24 mouse cellular contexts compared by ENCODE assay signal in the genomic region with DNA sequence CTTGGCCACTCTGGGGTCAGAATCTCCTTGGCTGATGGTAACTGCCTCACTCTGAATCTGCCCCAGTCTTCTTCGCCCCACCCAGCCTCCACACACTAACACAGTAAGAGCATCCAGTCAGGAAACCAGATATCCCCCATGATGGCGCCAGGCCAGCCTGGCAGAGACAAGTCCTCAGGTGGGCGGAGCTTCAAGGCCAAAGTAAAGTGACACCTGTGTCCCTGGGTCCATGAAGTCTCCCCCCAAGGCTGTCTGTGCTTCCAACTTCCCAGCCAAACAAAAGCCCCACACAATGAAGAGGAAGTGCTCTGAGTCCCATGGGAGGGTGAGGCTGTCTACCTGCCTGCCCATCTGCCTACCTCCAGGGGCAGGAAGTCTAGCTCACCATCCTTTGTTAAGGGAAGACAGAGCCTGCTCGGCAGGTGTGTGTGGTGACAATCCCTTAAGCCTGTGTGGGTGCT. TPM values are rescaled to one million over a fixed set of nuclear protein-coding genes. Genes with fewer than 3 reads are reported as not detected.
DNase-seq lines count a peak whose midpoint lies in the region; TF ChIP-seq lines count a peak whose summit lies in the region.
"Had no signal": no experiment of that assay in that cellular context is flagged by ENCODE, and none has a peak within 500 bp of the region (broad histone marks: within the 10 kb centered on the region; RNA-seq: fewer than 3 reads in every experiment).

No protein-coding gene starts in this region.

- no peak overlapping the region for H3K27ac ChIP-seq in gastrocnemius, adult 2 months
- H3K27ac ChIP-seq: forebrain, embryonic 12.5 days; heart, embryonic 15.5 days had no signal

- H3K27me3 ChIP-seq in E14TG2a.4 (ENCODE audit: insufficient read depth, low read length) = 0 out of 2 replicates have a peak, but pooled peaks cover 2% of the 10 kb centered on the region
- H3K27me3 ChIP-seq: CH12.LX; forebrain, embryonic 12.5 days; heart, embryonic 15.5 days had no signal

- no peak overlapping the region for H3K4me3 ChIP-seq in gastrocnemius, adult 2 months
- H3K4me3 ChIP-seq in E14TG2a.4 (replicated peaks; ENCODE audit: low read length) = peak overlapping the region; percentile 49
- H3K4me3 ChIP-seq: forebrain, embryonic 12.5 days; heart, embryonic 15.5 days had no signal

- peak; percentile 62 for DNase-seq in gastrocnemius, adult 2 months
- no peak for DNase-seq in gastrocnemius, postnatal 4 days (ENCODE audit: low spot score in 2 of 2)
- peak; percentile 69 for DNase-seq in ZHBTc4 (ENCODE audit: low read depth, low spot score)
- peak; percentile 26 for DNase-seq in gonadal fat pad, adult 2 months (ENCODE audit: low read depth)
- DNase-seq in testis, postnatal 10 days (ENCODE audit: low spot score) = no peak
- DNase-seq in urinary bladder, postnatal 36 days (ENCODE audit: low spot score in 2 of 2) = no peak
- DNase-seq in urinary bladder, adult 2 months (ENCODE audit: low spot score) = no peak
- DNase-seq: adrenal gland, postnatal 14 days; cerebellum, adult 11 months; cerebellum, postnatal 25 days; gastrocnemius, postnatal 10 days; kidney, adult 18-20 months; kidney, postnatal 25 days; liver; lung, postnatal 14 days; midbrain, embryonic 14.5 days; retina, postnatal 1 day had no signal

- H3K9me3 ChIP-seq in E14TG2a.4 (ENCODE audit: low read length) = no peaks in the 10 kb centered on the region
- H3K9me3 ChIP-seq: forebrain, embryonic 12.5 days; heart, embryonic 15.5 days had no signal

- no peak for TF ChIP-seq CTCF in gastrocnemius, adult 2 months (IDR thresholded peaks at IDR 0.05)
- TF ChIP-seq CTCF in E14TG2a.4 (conservative IDR thresholded peaks at IDR 0.05; ENCODE audit: low read length) = no peak

- intact Hi-C loops in gastrocnemius, adult 2 months (cut with DNase I) = no loop called here

- peaks cover 99% of the 10 kb centered on the region for H3K4me1 ChIP-seq in E14TG2a.4 (replicated peaks; ENCODE audit: low read depth, low read length)
- H3K4me1 ChIP-seq: heart, embryonic 15.5 days had no signal

- H3K36me3 ChIP-seq in E14TG2a.4 (ENCODE audit: insufficient read depth, low read length) = peaks cover 11% of the 10 kb centered on the region
- H3K36me3 ChIP-seq: forebrain, embryonic 12.5 days; heart, embryonic 15.5 days had no signal

RNA-seq across cellular contexts. Expression of gene Adamts14, which starts 31.2 kb away (rescaled TPM):
- 1 to 10 TPM in 1 of 2 experiments, under 1 TPM in 1; 0.43 to 1.5 TPM for total RNA-seq in gastrocnemius, adult 2 months (2021)
- total RNA-seq in gastrocnemius, postnatal 4 days (2021) = 10 to 100 TPM; 15.8 to 17.4 TPM
- 3.6 and 3.8 TPM in 2 replicates for polyA plus RNA-seq in gonadal fat pad, adult 2 months (2012; rRNA removed)
- 1.3 and 1.9 TPM in 2 replicates for polyA plus RNA-seq in urinary bladder, adult 2 months (2012; rRNA removed)

RNA-seq across cellular contexts. Expression of gene Prf1, which starts 55.6 kb away (rescaled TPM):
- not detected for total RNA-seq in gastrocnemius, adult 2 months (2021)
- not detected for total RNA-seq in gastrocnemius, postnatal 4 days (2021)
- 0.77 and 0.84 TPM in 2 replicates for polyA plus RNA-seq in gonadal fat pad, adult 2 months (2012; rRNA removed)
- 0.74 and 0.94 TPM in 2 replicates for polyA plus RNA-seq in urinary bladder, adult 2 months (2012; rRNA removed)
- total RNA-seq: gastrocnemius, postnatal 10 days; left cerebral cortex, adult 18-20 months; left cerebral cortex, postnatal 36 days had no signal
- polyA plus RNA-seq: brain, embryonic 14.5 days; forebrain, embryonic 12.5 days; midbrain, embryonic 14.5 days had no signal

Comparison
In these comparisons a context has a peak if more than half of its experiments do, and no peak if none do; other contexts are left out.
1. DNase-seq: peak in gastrocnemius, adult 2 months (single experiment), ZHBTc4 (single experiment) and gonadal fat pad, adult 2 months (single experiment); none in gastrocnemius, postnatal 4 days (0 of 2), testis, postnatal 10 days (single experiment), urinary bladder, postnatal 36 days (0 of 2) and urinary bladder, adult 2 months (single experiment).
2. RNA of gene Adamts14, which starts 31.2 kb away (total RNA-seq): 15.8 to 17.4 TPM in gastrocnemius, postnatal 4 days; 0.43 to 1.5 TPM in gastrocnemius, adult 2 months; every median in the first group is over 4 times any median in the second.